17 mouse cellular contexts compared by ENCODE assay signal in the genomic region with DNA sequence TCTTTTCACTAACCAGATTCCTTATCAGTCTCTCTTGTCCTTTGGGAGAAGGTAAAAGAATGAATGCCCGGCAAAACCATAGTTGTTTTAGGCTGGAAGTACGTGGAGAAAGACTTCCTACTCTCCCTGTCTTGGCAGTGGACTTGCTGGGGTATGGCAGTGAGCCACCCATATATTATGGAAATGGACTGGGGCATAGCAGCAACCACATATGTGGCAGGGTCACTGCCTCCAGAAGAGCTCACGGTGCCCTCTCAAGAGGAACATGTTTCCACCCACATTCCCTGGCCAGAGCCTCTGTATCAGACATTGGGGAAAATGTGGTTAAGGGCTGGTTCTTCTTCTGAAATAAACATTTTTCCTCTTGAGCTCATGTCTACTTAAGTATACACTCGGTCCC. TPM values are rescaled to one million over a fixed set of nuclear protein-coding genes. Genes with fewer than 3 reads are reported as not detected.
"Had no signal": no experiment of that assay in that cellular context is flagged by ENCODE, and none has a peak within 500 bp of the region (broad histone marks: within the 10 kb centered on the region; RNA-seq: fewer than 3 reads in every experiment).

No protein-coding gene starts in this region.

- H3K27ac ChIP-seq: lung, embryonic 15.5 days; macrophage; midbrain, embryonic 13.5 days; midbrain, embryonic 15.5 days; neural tube, embryonic 12.5 days; stomach, embryonic 15.5 days; stomach, postnatal 0 days had no signal

- H3K36me3 ChIP-seq: lung, embryonic 15.5 days; midbrain, embryonic 13.5 days; midbrain, embryonic 15.5 days; neural tube, embryonic 12.5 days; stomach, embryonic 15.5 days had no signal

- H3K9ac ChIP-seq: lung, embryonic 15.5 days; midbrain, embryonic 13.5 days; midbrain, embryonic 15.5 days; neural tube, embryonic 12.5 days; stomach, embryonic 15.5 days had no signal

- H3K27me3 ChIP-seq: lung, embryonic 15.5 days; megakaryocyte, embryonic 14.5 days; midbrain, embryonic 13.5 days; midbrain, embryonic 15.5 days; neural tube, embryonic 12.5 days; stomach, embryonic 15.5 days had no signal

- DNase-seq: lung, postnatal 14 days; lung, postnatal 36 days; right cerebral cortex, postnatal 14 days; thymus, adult 2 months; thymus, postnatal 25 days; thymus, postnatal 4 days had no signal

- H3K4me2 ChIP-seq: lung, embryonic 15.5 days; midbrain, embryonic 11.5 days; midbrain, embryonic 13.5 days; midbrain, embryonic 15.5 days; neural tube, embryonic 12.5 days; stomach, embryonic 15.5 days had no signal

- H3K4me1 ChIP-seq: lung, embryonic 15.5 days; megakaryocyte, embryonic 14.5 days; midbrain, embryonic 15.5 days; neural tube, embryonic 12.5 days; stomach, embryonic 15.5 days had no signal

- H3K4me3 ChIP-seq: lung, embryonic 15.5 days; megakaryocyte, embryonic 14.5 days; midbrain, embryonic 13.5 days; midbrain, embryonic 15.5 days; neural tube, embryonic 12.5 days; stomach, embryonic 15.5 days had no signal

- ATAC-seq: lung, postnatal 0 days; midbrain, embryonic 13.5 days; midbrain, embryonic 15.5 days had no signal

- H3K9me3 ChIP-seq: lung, embryonic 15.5 days; megakaryocyte, embryonic 14.5 days; midbrain, embryonic 13.5 days; midbrain, embryonic 15.5 days; neural tube, embryonic 12.5 days; stomach, embryonic 15.5 days had no signal

RNA-seq across cellular contexts. Expression of a gene that starts 10.8 kb away (rescaled TPM):
- total RNA-seq: neutrophil, adult 5-6 weeks had no signal
